Comparison of ENCODE assay signal across 18 mouse cellular contexts in genomic region chr7:113818116-113818515, GRCm38 (mm10). TPM values are rescaled to one million over a fixed set of nuclear protein-coding genes. Genes with fewer than 3 reads are reported as not detected.
DNase-seq lines count a peak whose midpoint lies in the region; ATAC-seq lines count a peak whose summit lies in the region.
"Had no signal": no experiment of that assay in that cellular context is flagged by ENCODE, and none has a peak within 500 bp of the region (broad histone marks: within the 10 kb centered on the region; RNA-seq: fewer than 3 reads in every experiment).

No protein-coding gene starts in this region.

- no peaks in the 10 kb centered on the region for H3K27me3 ChIP-seq in heart, embryonic 13.5 days (replicated peaks)
- H3K27me3 ChIP-seq in midbrain, embryonic 10.5 days (ENCODE audit: low read depth, poor library complexity, severe bottlenecking): peaks cover 82% of the 10 kb centered on the region
- no peaks in the 10 kb centered on the region for H3K27me3 ChIP-seq in midbrain, embryonic 15.5 days (replicated peaks)
- H3K27me3 ChIP-seq in liver, embryonic 13.5 days: no peaks in the 10 kb centered on the region
- H3K27me3 ChIP-seq in neural tube, embryonic 15.5 days (replicated peaks): no peaks in the 10 kb centered on the region

- no peak for DNase-seq in heart, postnatal 25 days (ENCODE audit: low spot score)
- no peak for DNase-seq in midbrain, embryonic 10.5 days (ENCODE audit: low spot score)
- DNase-seq in liver, embryonic 13.5 days: peak; percentile 36
- DNase-seq in adrenal gland, adult 8-10 months: no peak
- DNase-seq: adrenal gland, postnatal 10 days; kidney, adult 8-10 months; kidney, postnatal 4 days; lung, adult 2 months; right cerebral cortex, postnatal 14 days; thymus, postnatal 4 days had no signal

- H3K9ac ChIP-seq in heart, embryonic 13.5 days: 0 out of 2 replicates have a peak overlapping the region, but pooled peaks have one; percentile 12
- no peak overlapping the region for H3K9ac ChIP-seq in midbrain, embryonic 15.5 days
- no peak overlapping the region for H3K9ac ChIP-seq in liver, embryonic 13.5 days
- no peak overlapping the region for H3K9ac ChIP-seq in neural tube, embryonic 15.5 days (replicated peaks)
- H3K9ac ChIP-seq: embryonic facial prominence, embryonic 13.5 days had no signal

- no peaks in the 10 kb centered on the region for H3K9me3 ChIP-seq in heart, embryonic 13.5 days
- H3K9me3 ChIP-seq in midbrain, embryonic 10.5 days (replicated peaks): no peaks in the 10 kb centered on the region
- no peaks in the 10 kb centered on the region for H3K9me3 ChIP-seq in midbrain, embryonic 15.5 days
- no peaks in the 10 kb centered on the region for H3K9me3 ChIP-seq in liver, embryonic 13.5 days (replicated peaks)
- no peaks in the 10 kb centered on the region for H3K9me3 ChIP-seq in neural tube, embryonic 15.5 days (replicated peaks)
- H3K9me3 ChIP-seq: embryonic facial prominence, embryonic 13.5 days had no signal

- intact Hi-C loops in heart, postnatal 25 days (cut with DNase I): no loop called here

- peak overlapping the region; percentile 37 for H3K4me2 ChIP-seq in heart, embryonic 13.5 days
- no peak overlapping the region for H3K4me2 ChIP-seq in midbrain, embryonic 15.5 days
- H3K4me2 ChIP-seq in liver, embryonic 13.5 days: no peak overlapping the region
- H3K4me2 ChIP-seq in neural tube, embryonic 15.5 days: no peak overlapping the region
- H3K4me2 ChIP-seq: embryonic facial prominence, embryonic 13.5 days had no signal

- H3K27ac ChIP-seq in heart, embryonic 13.5 days (replicated peaks): peak overlapping the region; percentile 80
- H3K27ac ChIP-seq in midbrain, embryonic 10.5 days (replicated peaks): 0 out of 2 replicates have a peak overlapping the region, but pooled peaks have one; percentile 38
- no peak overlapping the region for H3K27ac ChIP-seq in midbrain, embryonic 15.5 days
- no peak overlapping the region for H3K27ac ChIP-seq in liver, embryonic 13.5 days
- no peak overlapping the region for H3K27ac ChIP-seq in neural tube, embryonic 15.5 days (replicated peaks)
- H3K27ac ChIP-seq: embryonic facial prominence, embryonic 13.5 days had no signal

- ATAC-seq in heart, embryonic 13.5 days (ENCODE audit: extremely low read depth, insufficient number of reproducible peaks, low FRiP score, low TSS enrichment): no peak
- ATAC-seq in midbrain, embryonic 15.5 days (replicated peaks): no peak
- peak; percentile 89 for ATAC-seq in liver, embryonic 13.5 days (ENCODE audit: low read depth)
- ATAC-seq in neural tube, embryonic 15.5 days (ENCODE audit: low FRiP score): no peak
- ATAC-seq: CD4-positive, CD25-positive, alpha-beta regulatory T cell, adult 4 months; hindbrain, embryonic 16.5 days had no signal

- 7% methylated on average over 6 of the region's 6 CpGs for WGBS in heart, embryonic 13.5 days
- 59% methylated on average over 6 of the region's 6 CpGs for WGBS in midbrain, embryonic 10.5 days
- WGBS in midbrain, embryonic 15.5 days: 43% methylated on average over 6 of the region's 6 CpGs
- 16% methylated on average over 6 of the region's 6 CpGs for WGBS in liver, embryonic 13.5 days (ENCODE audit: insufficient replicate concordance)
- WGBS in neural tube, embryonic 15.5 days: 61% methylated on average over 6 of the region's 6 CpGs

- no peak overlapping the region for H3K4me3 ChIP-seq in heart, embryonic 13.5 days
- H3K4me3 ChIP-seq in midbrain, embryonic 10.5 days: no peak overlapping the region
- no peak overlapping the region for H3K4me3 ChIP-seq in midbrain, embryonic 15.5 days
- no peak overlapping the region for H3K4me3 ChIP-seq in liver, embryonic 13.5 days (replicated peaks)
- H3K4me3 ChIP-seq in neural tube, embryonic 15.5 days (replicated peaks): no peak overlapping the region
- H3K4me3 ChIP-seq: embryonic facial prominence, embryonic 13.5 days had no signal

- H3K36me3 ChIP-seq in heart, embryonic 13.5 days: no peaks in the 10 kb centered on the region
- H3K36me3 ChIP-seq in midbrain, embryonic 10.5 days: no peaks in the 10 kb centered on the region
- H3K36me3 ChIP-seq in midbrain, embryonic 15.5 days (replicated peaks): no peaks in the 10 kb centered on the region
- H3K36me3 ChIP-seq in liver, embryonic 13.5 days: no peaks in the 10 kb centered on the region
- H3K36me3 ChIP-seq in neural tube, embryonic 15.5 days: no peaks in the 10 kb centered on the region
- H3K36me3 ChIP-seq: embryonic facial prominence, embryonic 13.5 days had no signal

- H3K4me1 ChIP-seq in heart, embryonic 13.5 days: peaks cover 73% of the 10 kb centered on the region
- peaks cover 56% of the 10 kb centered on the region for H3K4me1 ChIP-seq in midbrain, embryonic 10.5 days
- H3K4me1 ChIP-seq in midbrain, embryonic 15.5 days: peaks cover 4% of the 10 kb centered on the region
- peaks cover 26% of the 10 kb centered on the region for H3K4me1 ChIP-seq in liver, embryonic 13.5 days (replicated peaks)
- peaks cover 17% of the 10 kb centered on the region for H3K4me1 ChIP-seq in neural tube, embryonic 15.5 days

RNA-seq across cellular contexts. Expression of gene Spon1, which starts 52.3 kb away (rescaled TPM):
- 71.5 and 72.9 TPM in 2 replicates for polyA plus RNA-seq in heart, embryonic 13.5 days (2015; fragmentation: Nextera tagmentation; extraction: Ambion mirVana)
- 10 to 100 TPM; 12.8 to 12.9 TPM for total RNA-seq in heart, postnatal 25 days (2021)
- polyA plus RNA-seq in midbrain, embryonic 10.5 days (2016; fragmentation: Nextera tagmentation; extraction: Ambion mirVana): 73.1 and 75.6 TPM in 2 replicates
- polyA plus RNA-seq in midbrain, embryonic 15.5 days (2015; fragmentation: Nextera tagmentation; extraction: Ambion mirVana): 38.4 and 47.2 TPM in 2 replicates
- 0.95 and 1.1 TPM in 2 replicates for polyA plus RNA-seq in liver, embryonic 13.5 days (2015; fragmentation: Nextera tagmentation; extraction: Ambion mirVana)
- 10 to 100 TPM; 12.1 to 18.6 (median 15.1) TPM for total RNA-seq in adrenal gland, adult 8-10 months (2022)
- polyA plus RNA-seq in neural tube, embryonic 15.5 days (2015; fragmentation: Nextera tagmentation; extraction: Ambion mirVana): 68.8 and 75.3 TPM in 2 replicates
- total RNA-seq: common myeloid progenitor, adult 5-6 weeks; MEL had no signal

Comparison
In these comparisons a context has a peak if more than half of its experiments do, and no peak if none do; other contexts are left out.
1. H3K27ac ChIP-seq: peak in heart, embryonic 13.5 days (single experiment) and midbrain, embryonic 10.5 days (single experiment); none in midbrain, embryonic 15.5 days (single experiment), liver, embryonic 13.5 days (single experiment) and neural tube, embryonic 15.5 days (single experiment).
2. RNA of gene Spon1, which starts 52.3 kb away (polyA plus RNA-seq): 68.8 to 75.3 TPM in neural tube, embryonic 15.5 days, 73.1 to 75.6 TPM in midbrain, embryonic 10.5 days, 71.5 to 72.9 TPM in heart, embryonic 13.5 days and 38.4 to 47.2 TPM in midbrain, embryonic 15.5 days; 0.95 to 1.1 TPM in liver, embryonic 13.5 days; every median in the first group is over 10 times any median in the second.